Mouse (Mus musculus) thymus, adult 2 months (tissue): Measurements from ENCODE around the gene Pip5k1a.

ENCODE experiments used
- CTCF ChIP-seq: fragments of 200-500 bp; IDR thresholded peaks from 2 replicates; pipeline ENCODE4 v1.5.1; 2012; ENCODE audit warnings: mild to moderate bottlenecking, control low read depth, low read length, moderate library complexity, borderline replicate concordance; ENCODE audit not compliant: control insufficient read depth, poor library complexity, insufficient read depth; ENCODE audit errors: extremely low read depth
- POLR2A ChIP-seq: fragments of 200-500 bp; IDR thresholded peaks from 2 replicates; pipeline ENCODE4 v1.6.1; 2012; ENCODE audit warnings: mild to moderate bottlenecking, low read length, control low read depth, moderate library complexity; ENCODE audit not compliant: control insufficient read depth, poor library complexity, insufficient read depth; ENCODE audit errors: extremely low read depth

DNA sequence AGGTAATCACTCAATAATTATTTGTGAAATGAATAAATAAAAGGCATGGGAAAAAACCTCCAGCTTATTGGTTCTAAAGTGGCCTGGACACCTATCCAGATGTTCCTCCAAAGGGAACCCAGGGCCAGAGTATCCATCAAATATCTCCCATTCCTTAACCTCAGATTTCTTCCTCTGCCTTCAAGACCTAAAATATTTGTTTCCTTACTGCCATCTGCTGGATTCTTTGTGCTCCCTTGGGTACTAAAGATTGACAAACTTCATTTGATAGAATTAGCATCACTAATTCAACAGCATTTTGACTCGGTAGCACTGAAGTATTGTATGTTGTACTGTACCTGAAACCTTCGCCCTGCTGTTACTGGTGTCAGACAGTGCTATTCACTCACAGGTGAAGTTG, 1.2 kb upstream of the Pip5k1a start:
- TF ChIP-seq CTCF (no peak), POLR2A (no peak)
